Mouse (Mus musculus) liver, embryonic 14.5 days (tissue): ENCODE results near the gene Wdr4. TPM values are rescaled to one million over a fixed set of nuclear protein-coding genes. Genes with fewer than 3 reads are reported as not detected.

ENCODE experiments used
- ATAC-seq: fragments of 200-750 bp; cut with Nextera tagmentation; 2 replicates; pipeline ENCODE4 v1.8.0; 2017; ENCODE audit warnings: moderate number of reproducible peaks, mild to moderate bottlenecking, moderate library complexity; ENCODE audit not compliant: insufficient read depth
- DNase-seq, 3 experiments: peaks; one replicate each; pipeline ENCODE4 v3.0.0-alpha.2; 2012 to 2013; ENCODE audit warnings: low read depth in 3 of 3, low spot score in 3 of 3
- H3K27ac ChIP-seq: fragments of 300-500 bp; sonication (generic); 2 replicates; pipeline ENCODE4 v1.5.1; 2014; ENCODE audit warnings: moderate library complexity, mild to moderate bottlenecking, control low read depth, inconsistent platforms
- H3K27me3 ChIP-seq: fragments of 300-500 bp; sonication (generic); 2 replicates; pipeline ENCODE4 v1.6.1; 2014; ENCODE audit warnings: mild to moderate bottlenecking, low read length, moderate library complexity; ENCODE audit not compliant: control insufficient read depth, insufficient read depth
- H3K36me3 ChIP-seq: fragments of 300-500 bp; sonication (generic); replicated peaks from 2 replicates; pipeline ENCODE4 v1.6.1; 2014; ENCODE audit warnings: low read depth; ENCODE audit not compliant: control insufficient read depth, insufficient read depth
- H3K4me1 ChIP-seq, 2 experiments: fragments of 200-500 bp in 1 of 2; fragments of 300-500 bp in 1 of 2; sonication (generic) in 1 of 2; replicated peaks; 2 replicates each; pipeline ENCODE4 v1.6.1; 2012 to 2014; ENCODE audit warnings: antibody characterized with exemption in 1 of 2, inconsistent platforms in 1 of 2, low read length in 1 of 2; ENCODE audit not compliant: control insufficient read depth in 2 of 2, insufficient read depth in 2 of 2
- H3K4me2 ChIP-seq: fragments of 300-500 bp; sonication (generic); 2 replicates; pipeline ENCODE4 v1.6.1; 2014; ENCODE audit warnings: low read depth, mild to moderate bottlenecking, control low read depth, moderate library complexity
- H3K4me3 ChIP-seq, 2 experiments: fragments of 200-500 bp in 1 of 2; fragments of 300-500 bp in 1 of 2; sonication (generic) in 1 of 2; 2 replicates each; pipeline ENCODE4 v1.5.1; 2012 to 2014; ENCODE audit warnings: low read depth in 2 of 2, low read length in 2 of 2, mild to moderate bottlenecking in 2 of 2, control low read depth in 1 of 2, inconsistent platforms in 1 of 2, moderate library complexity in 1 of 2; ENCODE audit not compliant: insufficient read depth in 1 of 2
- H3K9ac ChIP-seq: fragments of 300-500 bp; sonication (generic); replicated peaks from 2 replicates; pipeline ENCODE4 v1.6.1; 2014; ENCODE audit warnings: mild to moderate bottlenecking, control low read depth, moderate library complexity
- H3K9me3 ChIP-seq: fragments of 300-500 bp; sonication (generic); 2 replicates; pipeline ENCODE4 v1.6.1; 2016; ENCODE audit warnings: low read length, mixed read lengths; ENCODE audit not compliant: control insufficient read depth
- CTCF ChIP-seq: IDR thresholded peaks from 2 replicates; pipeline ENCODE4 v1.5.1; 2016; ENCODE audit warnings: antibody characterized with exemption, low read depth, control low read depth
- EP300 ChIP-seq: IDR thresholded peaks from 2 replicates; pipeline ENCODE4 v1.6.1; 2016; ENCODE audit warnings: antibody characterized with exemption, low read depth
- WGBS: fragments of 180-500 bp; shearing (Covaris S2); extraction: QIAGEN DNeasy Blood & Tissue Kit; methylation state at CpG from one replicate; pipeline ENCODE4 v1.1.7; 2014; ENCODE audit not compliant: insufficient replicate concordance; 5-methylcytosine and 5-hydroxymethylcytosine counted together
- polyA plus RNA-seq, 2 experiments: library from polyadenylated mRNA; depleted of rRNA in 1 of 2; stranded (reverse) in 1 of 2; unstranded in 1 of 2; fragments of >200 nt; fragmentation: Nextera tagmentation in 1 of 2; extraction: Ambion mirVana in 1 of 2; gene quantifications; 2 replicates each; pipeline versions ENCODE4 v1.2.1 to v1.2.3; 2012 to 2014

The Wdr4 gene
- polyA plus RNA-seq (2012; rRNA removed) (13.7 and 14.1 TPM in 2 replicates), polyA plus RNA-seq (2014; fragmentation: Nextera tagmentation; extraction: Ambion mirVana) (20.8 and 21.1 TPM in 2 replicates)

GRCm38 (mm10) chr17:31519946-31520838, at the start of gene Wdr4, which contains the start of gene Ndufv3:
Gene Wdr4, minus strand, starts transcription at chr17:31519980.
Gene Ndufv3, plus strand, starts transcription at chr17:31520115.
- H3K27ac ChIP-seq = peak within 1 kb of the TSS; percentile 53
- peaks cover 7 to 13% of the 10 kb centered on the region in 2 experiments; a peak in 3 of 4 replicates for H3K4me1 ChIP-seq
- no peak for TF ChIP-seq CTCF
- TF ChIP-seq EP300 = no peak
- H3K9ac ChIP-seq = peak within 1 kb of the TSS; percentile 71
- H3K36me3 ChIP-seq = no peaks in the 10 kb centered on the region; the same call in 1 of the 2 replicates
- H3K4me2 ChIP-seq = peak within 1 kb of the TSS; percentile 88
- H3K27me3 ChIP-seq = no peaks in the 10 kb centered on the region; the same call in 1 of the 2 replicates
- H3K4me3 ChIP-seq = peak within 1 kb of the TSS; percentile 63 to 66
- under 1% methylated on average over 45 of the region's 45 CpGs for WGBS
- ATAC-seq = peak; percentile 97
- no peaks in the 10 kb centered on the region for H3K9me3 ChIP-seq
- peak; percentile 99 to 100 (median 100) for DNase-seq

- Histone ChIP-seq H3K27ac (no peak overlapping the region), H3K4me2 (peak overlapping the region; percentile 81), H3K9me3 (no peaks in the 10 kb centered on the region), H3K4me3 (peak overlapping the region; percentile 14 to 78; a peak in 2 of 4 replicates), H3K9ac (peak overlapping the region; percentile 87), H3K36me3 (no peaks in the 10 kb centered on the region; the same call in 1 of the 2 replicates), H3K4me1 (peaks cover 17 to 18% of the 10 kb centered on the region in 2 experiments), H3K27me3 (no peaks in the 10 kb centered on the region)
- ATAC-seq (no peak), DNase-seq (no peak)
- 58% methylated on average over 6 of the region's 6 CpGs for WGBS
- TF ChIP-seq CTCF (no peak), EP300 (no peak)
These were observed 46.5 kb upstream of the Wdr4 start for GRCm38 (mm10) chr17:31566276-31566675.

- Histone ChIP-seq H3K27me3 (no peaks in the 10 kb centered on the region), H3K36me3 (no peaks in the 10 kb centered on the region; the same call in 1 of the 2 replicates)
- peak in 2 of 3 experiments; percentile 31 to 38 for DNase-seq
These were observed 45.6 kb upstream of the Wdr4 start for GRCm38 (mm10) chr17:31565141-31566056.

GRCm38 (mm10) chr17:31564858-31565140, 45.0 kb upstream of the Wdr4 start:
- peak overlapping the region; percentile 87 for H3K9ac ChIP-seq
- no peaks in the 10 kb centered on the region; the same call in 1 of the 2 replicates for H3K36me3 ChIP-seq
- H3K27me3 ChIP-seq = no peaks in the 10 kb centered on the region
- TF ChIP-seq EP300 = no peak
- TF ChIP-seq CTCF = no peak
- H3K4me2 ChIP-seq = peak overlapping the region; percentile 81
- H3K27ac ChIP-seq = peak overlapping the region; percentile 88
- no peak for ATAC-seq
- H3K4me3 ChIP-seq = peak overlapping the region; percentile 68 to 78
- no peaks in the 10 kb centered on the region for H3K9me3 ChIP-seq
- 2% methylated on average over 23 of the region's 44 CpGs for WGBS
- H3K4me1 ChIP-seq = peaks cover 17 to 18% of the 10 kb centered on the region in 2 experiments
- DNase-seq = no peak

More at GRCm38 (mm10) chr17:31565141-31566056, 45.6 kb upstream of the Wdr4 start:
- no peaks in the 10 kb centered on the region for H3K9me3 ChIP-seq
- H3K27ac ChIP-seq = peak overlapping the region; percentile 88
- 1% methylated on average over 82 of the region's 88 CpGs for WGBS
- TF ChIP-seq EP300 (no peak), CTCF (no peak)
- ATAC-seq = peak; percentile 36
- peak overlapping the region; percentile 81 for H3K4me2 ChIP-seq
- H3K4me1 ChIP-seq = peaks cover 17 to 18% of the 10 kb centered on the region in 2 experiments
- H3K4me3 ChIP-seq = peak overlapping the region; percentile 68 to 78
- peak overlapping the region; percentile 87 for H3K9ac ChIP-seq
